Mouse (Mus musculus) bone marrow macrophage, adult 2 months (primary cell): ENCODE measurements around the gene Rgp1. TPM values are rescaled to one million over a fixed set of nuclear protein-coding genes. Genes with fewer than 3 reads are reported as not detected.
"Not testable (repeated sequence)": the region's sequence is repeated elsewhere in the genome, so short reads cannot be mapped to it uniquely, and the experiment has no call there.

Experiments used
- H3K27ac ChIP-seq: 2 replicates; pipeline ENCODE4 v1.5.1; 2012; ENCODE audit warnings: low read depth, low read length; ENCODE audit not compliant: insufficient read depth
- H3K4me1 ChIP-seq: 2 replicates; pipeline ENCODE4 v1.6.1; 2012; ENCODE audit warnings: low read length; ENCODE audit not compliant: control insufficient read depth, insufficient read depth
- H3K4me3 ChIP-seq: 2 replicates; pipeline ENCODE4 v1.5.1; 2012; ENCODE audit warnings: mild to moderate bottlenecking, low read length, moderate library complexity; ENCODE audit not compliant: insufficient read depth
- CTCF ChIP-seq: IDR thresholded peaks from 2 replicates; pipeline ENCODE4 v1.5.1; 2012; ENCODE audit warnings: low read depth, mild to moderate bottlenecking, low read length, moderate library complexity
- POLR2A ChIP-seq: IDR thresholded peaks from 2 replicates; pipeline ENCODE4 v1.6.1; 2012; ENCODE audit warnings: mild to moderate bottlenecking, low read depth, low read length, borderline replicate concordance
- polyA plus RNA-seq: library from polyadenylated mRNA; stranded (reverse); fragments of >200 nt; gene quantifications from 2 replicates; pipeline ENCODE4 v1.2.4, GENCODE M21; 2012; ENCODE audit not compliant: missing spikeins, insufficient read depth, insufficient read length

The Rgp1 gene
- polyA plus RNA-seq, result 15.8 and 17.3 TPM in 2 replicates

- H3K27ac ChIP-seq, result peak within 1 kb of the TSS; percentile 53
- TF ChIP-seq CTCF, result no peak
- TF ChIP-seq POLR2A, result peak; percentile 85; the same call in 1 of the 2 replicates
- H3K4me1 ChIP-seq, result peaks cover 16% of the 10 kb centered on the region
- peak within 1 kb of the TSS; percentile 98 for H3K4me3 ChIP-seq
Measured at GRCm38 (mm10) chr4:43578376-43579204, at the start of gene Rgp1, which contains the start of gene Gba2. Rgp1 (plus strand) TSS chr4:43578715. Gba2 (minus strand) TSS chr4:43578873.

GRCm38 (mm10) chr4:43530081-43530501 is 48.4 kb upstream of the Rgp1 start:
- TF ChIP-seq CTCF, result no peak
- no peak for TF ChIP-seq POLR2A

GRCm38 (mm10) chr4:43530581-43530980 is 47.9 kb upstream of the Rgp1 start:
- no peaks in the 10 kb centered on the region for H3K4me1 ChIP-seq
- TF ChIP-seq POLR2A, result no peak
- TF ChIP-seq CTCF, result 0 out of 2 replicates have a peak, but pooled peaks have one; percentile 19
- no peak overlapping the region for H3K27ac ChIP-seq
- H3K4me3 ChIP-seq, result no peak overlapping the region

More at GRCm38 (mm10) chr4:43530081-43530501, 48.4 kb upstream of the Rgp1 start:
- no peaks in the 10 kb centered on the region for H3K4me1 ChIP-seq
- H3K4me3 ChIP-seq, result no peak overlapping the region
- H3K27ac ChIP-seq, result no peak overlapping the region

- TF ChIP-seq CTCF (no peak), POLR2A (no peak)
- no peak overlapping the region for H3K27ac ChIP-seq
- H3K4me1 ChIP-seq, result no peaks in the 10 kb centered on the region
- no peak overlapping the region for H3K4me3 ChIP-seq
Measured at GRCm38 (mm10) chr4:43533270-43533669, 45.2 kb upstream of the Rgp1 start.

- H3K27ac ChIP-seq, result no peak overlapping the region
- TF ChIP-seq CTCF (no peak), POLR2A (no peak)
- no peaks in the 10 kb centered on the region for H3K4me1 ChIP-seq
- no peak overlapping the region for H3K4me3 ChIP-seq
Measured at GRCm38 (mm10) chr4:43535628-43536027, 42.9 kb upstream of the Rgp1 start.

GRCm38 (mm10) chr4:43536031-43536430 is 42.5 kb upstream of the Rgp1 start:
- TF ChIP-seq POLR2A, result no peak
- no peak for TF ChIP-seq CTCF
- no peaks in the 10 kb centered on the region for H3K4me1 ChIP-seq
- no peak overlapping the region for H3K27ac ChIP-seq
- no peak overlapping the region for H3K4me3 ChIP-seq

- Histone ChIP-seq H3K27ac (no peak overlapping the region), H3K4me1 (no peaks in the 10 kb centered on the region), H3K4me3 (no peak overlapping the region)
- TF ChIP-seq CTCF (no peak), POLR2A (no peak)
Measured at GRCm38 (mm10) chr4:43542044-43542443, 36.5 kb upstream of the Rgp1 start.

- H3K4me1 ChIP-seq, result no peaks in the 10 kb centered on the region
- TF ChIP-seq POLR2A, result no peak
- TF ChIP-seq CTCF, result no peak
Measured at GRCm38 (mm10) chr4:43546375-43547047, 32.0 kb upstream of the Rgp1 start.

GRCm38 (mm10) chr4:43547160-43547559 is 31.4 kb upstream of the Rgp1 start:
- H3K27ac ChIP-seq, result no peak overlapping the region
- H3K4me3 ChIP-seq, result no peak overlapping the region
- no peaks in the 10 kb centered on the region for H3K4me1 ChIP-seq
- no peak for TF ChIP-seq POLR2A
- no peak for TF ChIP-seq CTCF

More at GRCm38 (mm10) chr4:43546375-43547047, 32.0 kb upstream of the Rgp1 start:
- Histone ChIP-seq H3K4me3 (no peak overlapping the region), H3K27ac (no peak overlapping the region)

- H3K27ac ChIP-seq, result no peak overlapping the region
- TF ChIP-seq CTCF (no peak), POLR2A (no peak)
- H3K4me3 ChIP-seq, result no peak overlapping the region
- no peaks in the 10 kb centered on the region for H3K4me1 ChIP-seq
Measured at GRCm38 (mm10) chr4:43549055-43549454, 29.5 kb upstream of the Rgp1 start.

- H3K4me3 ChIP-seq, H3K27ac ChIP-seq: not testable (repeated sequence)
- peaks cover 17% of the 10 kb centered on the region for H3K4me1 ChIP-seq
Measured at GRCm38 (mm10) chr4:43551854-43552253, 26.7 kb upstream of the Rgp1 start.
